Mouse (Mus musculus) layer of hippocampus, postnatal 10 days (tissue): ENCODE data around the gene Stag1. TPM values are rescaled to one million over a fixed set of nuclear protein-coding genes. Genes with fewer than 3 reads are reported as not detected.

Experiments used
- DNase-seq, 2 experiments: peaks; one replicate each; pipeline ENCODE4 v3.0.0; 2021; ENCODE audit warnings: low spot score in 2 of 2
- total RNA-seq, 2 experiments: library from RNA; stranded (reverse); gene quantifications; 2 replicates each; pipeline ENCODE4 v1.2.3; 2021

Stag1 gene
- total RNA-seq, 2 experiments from 2014 or later, result 39.1 to 53.4 TPM

- DNase-seq, result no peak
Observed at GRCm38 (mm10) chr9:100944677-100945365, 347.2 kb downstream of the Stag1 start.

DNA sequence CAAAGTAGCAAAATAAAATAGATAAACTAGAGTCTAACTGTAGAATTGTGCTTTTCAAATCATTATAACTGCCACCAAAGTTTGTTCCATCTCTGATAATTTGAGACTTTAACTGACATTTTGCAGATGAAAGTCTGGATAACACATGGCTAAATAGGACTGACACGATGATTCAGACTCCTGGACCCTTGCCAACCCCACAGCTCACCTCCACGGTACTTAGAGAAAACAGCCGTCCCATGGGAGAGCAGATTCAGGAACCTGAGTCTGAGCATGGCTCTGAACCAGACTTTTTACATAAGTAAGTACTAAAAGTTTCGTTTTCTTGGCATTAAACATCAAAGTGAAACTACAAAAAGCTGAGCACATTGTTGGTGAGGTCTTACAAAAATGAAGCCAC lies 353.9 kb downstream of the Stag1 start:
- DNase-seq, result no peak

- no peak for DNase-seq
Observed at GRCm38 (mm10) chr9:100962903-100963427, 365.4 kb downstream of the Stag1 start.

DNA sequence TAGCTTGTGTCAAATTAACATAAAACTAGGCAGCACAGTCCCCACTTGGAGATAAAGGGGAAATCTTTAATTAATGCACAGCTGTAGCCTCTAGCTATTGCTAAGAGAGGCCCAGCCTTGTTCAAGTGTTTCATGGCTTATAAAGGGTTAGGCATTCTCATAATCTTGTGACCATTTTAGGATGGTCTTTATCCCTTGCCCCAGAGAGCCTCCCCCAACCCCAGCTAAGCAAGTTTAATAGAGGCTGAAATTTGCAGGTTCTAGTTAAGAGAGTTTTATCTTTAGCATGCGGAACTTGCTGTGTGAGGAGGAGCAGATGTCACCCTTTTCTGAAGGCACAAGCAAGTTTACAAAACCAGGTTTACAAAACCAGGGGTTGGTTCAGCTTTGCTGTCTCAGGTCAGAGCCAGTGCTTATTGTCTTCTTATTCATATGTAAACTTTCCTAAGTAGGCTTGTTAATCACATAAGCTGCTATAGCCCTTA lies 365.9 kb downstream of the Stag1 start:
- no peak for DNase-seq

DNA sequence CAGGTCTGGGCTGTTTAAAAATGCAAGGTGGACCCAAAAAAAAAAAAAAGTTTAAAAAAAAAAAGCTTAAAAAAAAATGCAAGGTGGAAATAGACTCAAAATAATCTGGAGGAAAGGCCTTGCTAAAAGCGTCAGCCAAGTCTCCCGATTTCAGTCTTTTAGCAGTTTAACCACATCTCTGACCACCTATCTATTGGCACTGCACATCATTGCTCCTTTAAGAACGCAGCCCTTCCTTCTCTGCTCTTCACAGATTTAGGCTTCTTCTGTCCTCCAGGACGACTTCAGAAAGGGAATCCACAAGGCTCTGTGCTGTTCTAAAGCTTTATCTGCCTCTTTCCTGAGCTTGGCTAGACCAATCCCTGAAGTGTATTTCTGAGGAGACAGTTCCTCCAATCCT lies 366.5 kb downstream of the Stag1 start:
- no peak for DNase-seq

- DNase-seq, result no peak
Observed at GRCm38 (mm10) chr9:100969461-100969860, 371.9 kb downstream of the Stag1 start.

GRCm38 (mm10) chr9:100978666-100979065 lies 381.1 kb downstream of the Stag1 start:
- DNase-seq, result no peak

DNA sequence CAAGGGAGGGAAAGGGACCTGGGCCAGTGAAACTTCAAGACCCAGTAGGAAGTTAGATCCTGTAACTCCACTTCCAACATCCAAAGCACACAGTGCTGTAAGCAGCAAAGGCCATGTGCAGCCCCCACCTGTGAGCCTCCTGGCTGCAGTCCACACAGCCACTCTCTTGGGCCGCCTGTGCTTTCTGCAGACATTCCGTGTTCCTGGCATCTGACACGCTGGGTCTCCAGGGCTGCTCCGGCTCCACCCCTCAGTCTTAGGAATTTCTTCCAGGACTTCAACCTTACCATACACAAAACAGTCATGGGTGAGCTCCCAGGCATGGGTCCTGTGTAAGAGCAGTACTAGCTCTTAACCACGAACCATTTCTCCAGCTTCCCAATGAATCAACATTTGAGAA lies 381.7 kb downstream of the Stag1 start:
- no peak for DNase-seq

DNA sequence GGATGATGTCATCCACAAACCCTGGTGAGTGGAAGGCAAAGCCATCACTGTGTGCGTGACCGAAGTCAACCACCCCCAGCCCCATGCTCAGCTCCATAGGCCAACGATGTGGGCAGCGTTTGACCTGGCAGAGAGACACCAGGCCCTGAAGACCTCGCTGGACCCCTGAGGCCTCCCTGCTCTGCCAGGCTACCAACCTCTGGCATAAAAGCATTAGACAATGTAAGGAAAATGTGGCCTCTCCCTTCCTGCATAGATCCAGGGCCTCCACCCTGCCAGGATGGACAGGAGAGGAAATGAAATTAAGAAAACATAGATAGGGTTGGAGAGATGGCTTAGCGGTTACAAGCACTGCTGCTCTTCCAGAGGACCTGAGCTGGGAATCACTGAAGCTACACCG lies 385.2 kb downstream of the Stag1 start:
- no peak for DNase-seq

GRCm38 (mm10) chr9:100984381-100985310 lies 387.0 kb downstream of the Stag1 start:
- no peak for DNase-seq

- DNase-seq, result no peak
Observed at GRCm38 (mm10) chr9:100987006-100987405, 389.4 kb downstream of the Stag1 start.

DNA sequence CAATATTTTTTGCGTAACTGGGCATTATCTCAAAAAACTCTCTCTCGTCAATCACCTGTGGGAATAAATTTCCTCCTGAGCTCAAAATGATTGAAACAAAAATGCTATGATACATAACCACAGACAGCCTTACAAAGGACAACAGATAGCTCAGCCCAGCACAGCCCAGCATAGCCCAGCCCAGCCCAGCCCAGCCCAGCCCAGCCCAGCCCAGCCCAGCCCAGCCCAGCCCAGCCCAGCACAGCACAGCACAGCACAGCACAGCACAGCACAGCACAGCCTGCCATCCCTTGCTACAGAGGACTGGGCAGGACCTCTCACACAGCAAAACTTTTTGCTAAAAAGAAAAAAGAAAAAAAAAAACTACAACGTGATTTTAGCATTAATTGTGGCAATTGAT lies 390.3 kb downstream of the Stag1 start:
- DNase-seq, result no peak

DNA sequence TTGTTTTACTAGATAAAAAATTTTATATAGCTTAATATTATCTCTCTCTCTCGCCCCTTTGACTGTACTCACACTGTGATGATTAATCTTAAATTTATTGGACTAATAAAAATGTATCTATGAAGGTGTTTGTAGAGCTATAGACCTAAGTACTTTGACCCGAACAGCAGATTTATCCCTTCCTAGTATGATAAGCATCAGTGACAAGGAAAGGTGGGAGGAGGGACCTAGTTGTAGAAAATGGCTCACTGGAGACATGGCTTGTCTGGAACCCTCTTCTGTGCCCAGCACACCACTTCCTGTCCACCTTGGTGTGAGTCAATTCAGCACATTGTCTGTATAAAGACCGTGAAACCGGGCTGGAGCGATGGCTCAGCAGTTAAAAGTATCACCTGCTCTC lies 393.0 kb downstream of the Stag1 start:
- DNase-seq, result no peak

DNA sequence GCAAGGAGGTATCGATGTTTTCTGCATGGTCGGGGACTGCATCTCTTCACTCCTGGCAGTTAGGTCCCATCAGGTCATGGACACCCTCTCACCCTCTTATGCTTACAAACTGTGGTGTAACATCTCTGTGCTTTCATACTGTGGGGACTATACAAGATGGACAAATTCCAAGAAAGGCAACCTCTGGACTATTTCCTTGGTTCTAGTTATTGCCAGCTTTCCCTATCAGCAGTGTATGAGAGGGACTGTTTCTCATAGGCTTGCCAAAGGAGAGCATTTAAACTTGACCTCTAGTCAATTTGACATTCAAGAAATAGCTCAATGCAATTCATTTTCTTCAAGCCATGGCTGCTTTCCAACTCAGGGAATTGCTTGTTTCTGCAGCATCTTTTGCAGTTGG lies 393.7 kb downstream of the Stag1 start:
- DNase-seq, result no peak

- DNase-seq, result no peak
Observed at GRCm38 (mm10) chr9:100992191-100992590, 394.6 kb downstream of the Stag1 start.

DNA sequence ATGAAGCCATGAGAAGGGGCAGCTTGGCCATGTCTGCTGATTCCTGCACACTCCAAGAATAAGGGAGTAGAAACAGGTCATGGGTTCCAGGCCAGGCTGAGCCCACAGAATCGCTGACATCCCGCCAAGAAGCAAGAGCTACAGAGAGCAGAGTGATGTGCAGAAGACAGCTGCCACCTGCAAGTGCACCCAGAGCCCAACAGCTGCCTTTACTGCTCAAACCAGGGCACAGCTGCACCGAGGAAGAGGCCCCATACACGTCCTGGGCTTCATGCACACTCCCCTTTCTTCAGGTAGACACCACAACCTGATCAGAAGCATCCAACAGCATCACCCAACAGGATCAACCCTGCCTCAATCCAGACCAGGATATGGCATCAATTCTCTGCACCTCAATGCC lies 396.3 kb downstream of the Stag1 start:
- DNase-seq, result no peak

- no peak for DNase-seq
Observed at GRCm38 (mm10) chr9:100997138-100997537, 399.5 kb downstream of the Stag1 start.

- DNase-seq, result peak; percentile 16 to 20
Observed at GRCm38 (mm10) chr9:101002053-101002452, 404.5 kb downstream of the Stag1 start.

- no peak for DNase-seq
Observed at GRCm38 (mm10) chr9:101002841-101003240, 405.2 kb downstream of the Stag1 start.

GRCm38 (mm10) chr9:101003302-101003701 lies 405.7 kb downstream of the Stag1 start:
- no peak for DNase-seq

DNA sequence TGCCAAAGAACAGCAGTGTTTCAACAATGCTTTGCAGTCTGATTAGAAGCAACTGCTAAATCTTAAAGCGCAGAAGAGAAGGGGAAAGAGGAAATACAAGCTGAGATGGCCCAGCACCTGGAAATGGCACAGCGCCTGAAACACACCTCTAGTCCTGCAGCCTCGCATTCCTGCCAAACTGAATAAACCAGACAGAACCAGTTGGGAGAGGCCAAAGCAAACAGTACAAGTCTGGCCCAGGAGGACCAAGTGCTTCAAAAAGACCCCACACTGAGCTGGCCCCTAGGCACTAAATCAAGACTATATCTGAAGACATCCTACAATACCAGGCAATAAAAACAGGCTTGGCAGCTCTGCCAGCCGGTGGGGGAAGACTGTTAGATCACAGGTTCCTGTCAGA lies 408.3 kb downstream of the Stag1 start:
- no peak for DNase-seq
